Mouse (Mus musculus) ES-Bruce4 (cell line): ENCODE data around the gene Slc26a9. TPM values are rescaled to one million over a fixed set of nuclear protein-coding genes. Genes with fewer than 3 reads are reported as not detected.

Source experiments
- H3K27ac ChIP-seq: 2 replicates; pipeline ENCODE4 v1.5.1; 2012; ENCODE audit warnings: low read length, inconsistent platforms; ENCODE audit not compliant: insufficient read depth
- H3K27me3 ChIP-seq: 2 replicates; pipeline ENCODE4 v1.6.1; 2012; ENCODE audit warnings: mild to moderate bottlenecking, low read length, inconsistent platforms; ENCODE audit not compliant: control insufficient read depth, poor library complexity, insufficient read depth, severe bottlenecking
- H3K36me3 ChIP-seq: 2 replicates; pipeline ENCODE4 v1.6.1; 2012; ENCODE audit warnings: inconsistent platforms, mild to moderate bottlenecking, low read length, moderate library complexity; ENCODE audit not compliant: control insufficient read depth, poor library complexity, insufficient read depth, severe bottlenecking
- H3K4me1 ChIP-seq: one replicate; pipeline ENCODE4 v1.8.1; 2011; ENCODE audit warnings: low read length; ENCODE audit not compliant: control insufficient read depth, insufficient read depth
- H3K4me3 ChIP-seq: 2 replicates; pipeline ENCODE4 v1.5.1; 2011; ENCODE audit warnings: low read depth, mild to moderate bottlenecking, low read length
- H3K9ac ChIP-seq: 2 replicates; pipeline ENCODE4 v1.6.1; 2012; ENCODE audit warnings: low read depth, mild to moderate bottlenecking, inconsistent platforms; ENCODE audit not compliant: poor library complexity, severe bottlenecking
- H3K9me3 ChIP-seq: replicated peaks from 2 replicates; pipeline ENCODE4 v1.6.1; 2012; ENCODE audit warnings: mild to moderate bottlenecking, low read length, inconsistent platforms; ENCODE audit not compliant: control insufficient read depth, poor library complexity, insufficient read depth, severe bottlenecking
- CTCF ChIP-seq: IDR thresholded peaks from one replicate; pipeline ENCODE4 v1.8.1; 2011; ENCODE audit warnings: low read depth, low read length
- EP300 ChIP-seq: IDR thresholded peaks from 2 replicates; pipeline ENCODE4 v1.6.1; 2011; ENCODE audit warnings: low read depth, low read length; ENCODE audit not compliant: insufficient read depth
- POLR2A ChIP-seq: IDR thresholded peaks from one replicate; pipeline ENCODE4 v1.8.1; 2011; ENCODE audit warnings: low read length; ENCODE audit not compliant: insufficient read depth
- polyA plus RNA-seq: library from polyadenylated mRNA; stranded (reverse); fragments of >200 nt; gene quantifications from 2 replicates; pipeline ENCODE4 v1.2.4, GENCODE M21; 2011; ENCODE audit warnings: low read depth; ENCODE audit not compliant: missing spikeins, insufficient read depth, insufficient read length

Gene Slc26a9
- polyA plus RNA-seq, 1 experiment: not detected

DNA sequence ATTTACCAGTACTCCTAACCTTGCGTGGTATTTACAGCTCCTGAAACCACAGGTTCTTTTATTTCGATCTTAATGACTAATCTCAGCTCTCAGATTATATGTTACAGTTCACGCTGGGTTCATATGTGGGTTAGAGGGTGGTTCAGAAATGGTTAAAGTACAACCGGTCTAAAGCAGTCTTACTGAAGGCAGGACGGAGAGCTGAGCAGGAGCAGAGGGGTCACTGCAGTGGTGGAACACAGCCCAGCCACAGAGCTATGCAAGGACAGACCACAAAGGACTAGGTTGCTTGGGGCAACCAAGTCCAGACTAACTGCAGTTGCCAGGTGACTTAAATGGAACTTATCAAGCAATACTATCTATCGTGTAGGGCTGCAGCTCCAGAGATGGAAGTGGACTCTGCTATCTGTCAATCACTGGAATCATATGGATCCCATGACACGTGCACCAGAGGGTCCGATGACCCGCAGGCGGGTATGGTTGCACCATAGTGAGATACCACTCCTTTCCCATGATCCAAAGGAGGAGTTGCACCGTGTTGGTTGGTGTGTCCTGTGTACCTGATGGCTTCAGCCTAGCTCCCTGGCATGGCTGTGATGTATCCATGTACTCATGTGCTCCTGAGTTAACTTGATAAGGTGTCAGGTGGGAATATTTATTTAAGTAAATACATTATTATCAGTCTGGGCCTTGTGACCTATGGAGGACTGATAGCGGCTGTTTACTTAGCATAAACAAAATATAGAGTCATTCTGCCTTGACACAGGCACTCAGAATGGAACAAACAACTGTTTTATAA lies 13.0 kb upstream of the Slc26a9 start:
- H3K4me3 ChIP-seq: no peak overlapping the region
- TF ChIP-seq EP300: no peak
- no peak for TF ChIP-seq CTCF
- TF ChIP-seq POLR2A: no peak
- peaks cover 4% of the 10 kb centered on the region for H3K4me1 ChIP-seq
- H3K9ac ChIP-seq: no peak overlapping the region
- no peaks in the 10 kb centered on the region for H3K9me3 ChIP-seq
- no peaks in the 10 kb centered on the region for H3K27me3 ChIP-seq
- H3K27ac ChIP-seq: no peak overlapping the region
- H3K36me3 ChIP-seq: no peaks in the 10 kb centered on the region

DNA sequence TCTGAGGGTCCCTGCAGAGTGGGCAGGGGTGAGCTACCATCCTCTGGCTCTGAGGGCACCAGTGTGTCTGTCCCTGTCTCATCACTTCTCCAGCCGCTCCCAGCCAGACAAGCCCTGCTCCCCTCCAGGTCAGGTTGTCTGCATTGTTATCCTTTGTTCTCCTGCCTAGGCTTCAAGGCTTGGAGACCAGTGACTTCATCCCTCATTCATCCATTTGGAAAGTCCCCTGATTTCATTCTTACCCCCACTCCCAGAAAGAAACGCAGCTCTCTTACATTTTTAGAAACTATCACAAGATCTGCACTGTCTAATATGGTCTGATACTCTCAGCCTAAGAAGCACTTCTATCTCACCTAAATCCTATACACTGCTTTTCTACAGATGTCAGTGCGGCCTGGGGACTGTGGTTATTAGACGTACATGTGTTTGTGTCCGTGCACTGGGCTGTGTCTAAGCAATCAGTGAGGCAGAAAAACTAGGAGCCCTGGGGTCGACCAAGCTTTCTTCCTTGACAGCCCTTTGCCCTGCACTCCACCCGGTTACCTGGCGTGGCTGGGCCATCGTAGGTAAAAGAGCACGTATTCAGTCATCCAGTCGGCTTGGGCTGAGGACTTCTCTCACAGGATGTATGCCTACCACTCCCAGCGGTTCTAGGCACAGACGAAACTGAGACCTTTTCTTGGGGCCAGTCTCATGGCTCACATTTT lies 10.2 kb upstream of the Slc26a9 start:
- no peak for TF ChIP-seq POLR2A
- no peak for TF ChIP-seq CTCF
- no peak for TF ChIP-seq EP300
- no peaks in the 10 kb centered on the region for H3K27me3 ChIP-seq
- H3K9me3 ChIP-seq: no peaks in the 10 kb centered on the region
- no peak overlapping the region for H3K9ac ChIP-seq
- peaks cover 4% of the 10 kb centered on the region for H3K4me1 ChIP-seq
- H3K27ac ChIP-seq: no peak overlapping the region
- H3K4me3 ChIP-seq: no peak overlapping the region
- no peaks in the 10 kb centered on the region for H3K36me3 ChIP-seq

DNA sequence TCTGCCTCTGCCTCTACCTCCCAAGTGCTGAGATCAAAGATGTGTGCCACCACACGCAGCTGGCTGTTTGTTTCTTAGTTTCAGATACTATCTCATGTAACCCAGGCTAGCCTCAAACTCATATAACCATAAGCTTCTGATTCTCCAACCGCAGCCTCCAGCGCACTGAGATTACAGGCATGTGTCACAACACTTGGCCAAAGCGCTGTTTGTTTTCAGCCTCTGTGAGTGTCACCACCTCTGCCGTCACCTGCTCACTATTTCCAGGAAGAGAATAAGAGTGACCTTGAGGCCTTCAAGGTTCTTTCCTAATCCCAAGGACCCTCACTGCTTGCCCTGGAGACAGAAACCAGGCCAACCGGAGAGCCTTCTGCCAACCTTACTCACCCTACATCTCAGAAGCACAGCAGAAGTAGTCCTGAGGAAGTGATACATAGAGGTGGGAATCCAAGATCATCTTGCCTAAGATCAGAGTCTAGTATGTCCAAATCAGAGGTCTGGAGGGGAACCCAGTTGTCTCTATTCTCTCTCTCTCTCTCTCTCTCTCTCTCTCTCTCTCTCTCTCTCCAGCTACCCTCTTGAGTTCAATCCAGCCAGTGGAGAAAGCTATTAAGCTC lies 9.1 kb upstream of the Slc26a9 start:
- H3K9me3 ChIP-seq: no peaks in the 10 kb centered on the region
- H3K36me3 ChIP-seq: no peaks in the 10 kb centered on the region
- H3K4me1 ChIP-seq: peaks cover 4% of the 10 kb centered on the region
- H3K4me3 ChIP-seq: no peak overlapping the region
- no peak overlapping the region for H3K9ac ChIP-seq
- no peak overlapping the region for H3K27ac ChIP-seq
- H3K27me3 ChIP-seq: no peaks in the 10 kb centered on the region
- TF ChIP-seq EP300 (no peak), CTCF (no peak), POLR2A (no peak)

DNA sequence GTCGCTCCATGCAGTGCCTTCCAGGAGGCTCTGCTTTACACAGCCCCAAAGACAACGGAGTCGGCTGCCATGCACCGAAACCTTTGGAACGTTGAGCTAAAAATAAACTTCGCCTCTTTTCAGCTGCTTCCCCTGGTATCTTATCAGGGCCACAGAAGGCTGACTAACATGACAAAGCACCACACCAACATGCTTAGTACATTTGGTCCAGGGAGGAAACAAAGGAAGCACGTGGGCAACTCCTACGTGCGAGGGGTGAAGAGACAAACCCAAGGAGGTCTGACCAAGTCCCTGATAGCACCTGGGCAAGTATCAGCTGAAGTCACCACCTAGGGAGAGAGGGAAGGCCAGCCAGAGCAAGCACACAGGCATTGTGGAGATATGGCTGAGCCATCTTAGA lies 7.3 kb upstream of the Slc26a9 start:
- H3K27me3 ChIP-seq: no peaks in the 10 kb centered on the region
- TF ChIP-seq CTCF (no peak), EP300 (no peak), POLR2A (no peak)
- no peaks in the 10 kb centered on the region for H3K9me3 ChIP-seq
- peaks cover 4% of the 10 kb centered on the region for H3K4me1 ChIP-seq
- no peak overlapping the region for H3K27ac ChIP-seq
- no peaks in the 10 kb centered on the region for H3K36me3 ChIP-seq
- H3K4me3 ChIP-seq: no peak overlapping the region
- H3K9ac ChIP-seq: no peak overlapping the region

DNA sequence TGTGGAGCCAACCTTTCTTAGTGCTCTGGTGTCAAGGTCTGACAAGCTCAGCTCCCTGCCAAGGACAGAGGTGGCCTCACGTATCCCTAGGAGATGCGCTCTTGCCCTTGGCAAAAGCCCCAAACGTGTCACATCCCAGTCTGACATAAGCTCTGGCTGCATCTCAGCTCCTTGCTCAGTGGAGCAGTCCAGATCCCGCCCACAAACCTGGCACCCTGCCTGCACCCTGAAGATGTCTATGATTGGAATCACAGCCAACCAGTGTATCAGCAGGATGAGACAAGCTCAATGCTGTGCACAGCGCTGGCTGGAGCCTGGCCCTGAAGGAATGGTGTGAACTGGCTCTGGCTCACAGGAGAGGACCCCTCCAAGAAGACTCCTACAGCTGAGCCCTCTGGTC lies 6.6 kb upstream of the Slc26a9 start:
- no peaks in the 10 kb centered on the region for H3K36me3 ChIP-seq
- no peak overlapping the region for H3K27ac ChIP-seq
- peaks cover 1% of the 10 kb centered on the region for H3K4me1 ChIP-seq
- H3K9ac ChIP-seq: no peak overlapping the region
- no peak for TF ChIP-seq CTCF
- no peak for TF ChIP-seq POLR2A
- TF ChIP-seq EP300: no peak
- no peaks in the 10 kb centered on the region for H3K9me3 ChIP-seq
- no peaks in the 10 kb centered on the region for H3K27me3 ChIP-seq
- H3K4me3 ChIP-seq: no peak overlapping the region

DNA sequence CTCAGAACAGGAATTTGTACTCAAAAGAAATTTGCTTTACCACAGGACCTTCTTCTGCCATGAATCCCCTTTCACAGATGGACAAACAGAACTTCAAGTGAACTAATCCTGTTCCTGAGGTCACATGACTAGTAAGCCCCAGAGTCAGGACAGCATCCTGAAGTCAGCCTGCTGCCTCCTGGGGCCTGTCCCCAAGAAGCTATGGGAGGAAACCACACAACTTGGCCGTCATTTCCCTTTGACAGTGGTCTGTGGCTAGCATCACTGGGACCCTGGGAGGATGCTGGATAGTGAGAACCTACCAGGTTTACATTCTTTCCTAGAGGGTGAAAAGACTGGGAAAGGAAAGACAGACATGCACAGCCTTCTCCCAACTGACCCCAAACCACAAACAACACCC lies 5.1 kb upstream of the Slc26a9 start:
- Histone ChIP-seq H3K4me3 (no peak overlapping the region), H3K27ac (no peak overlapping the region), H3K36me3 (no peaks in the 10 kb centered on the region), H3K4me1 (no peaks in the 10 kb centered on the region), H3K9ac (no peak overlapping the region), H3K27me3 (no peaks in the 10 kb centered on the region), H3K9me3 (no peaks in the 10 kb centered on the region)
- TF ChIP-seq EP300: no peak
- no peak for TF ChIP-seq POLR2A
- TF ChIP-seq CTCF: no peak
